Comparison of ENCODE assay signal across 25 mouse cellular contexts in the genomic region with DNA sequence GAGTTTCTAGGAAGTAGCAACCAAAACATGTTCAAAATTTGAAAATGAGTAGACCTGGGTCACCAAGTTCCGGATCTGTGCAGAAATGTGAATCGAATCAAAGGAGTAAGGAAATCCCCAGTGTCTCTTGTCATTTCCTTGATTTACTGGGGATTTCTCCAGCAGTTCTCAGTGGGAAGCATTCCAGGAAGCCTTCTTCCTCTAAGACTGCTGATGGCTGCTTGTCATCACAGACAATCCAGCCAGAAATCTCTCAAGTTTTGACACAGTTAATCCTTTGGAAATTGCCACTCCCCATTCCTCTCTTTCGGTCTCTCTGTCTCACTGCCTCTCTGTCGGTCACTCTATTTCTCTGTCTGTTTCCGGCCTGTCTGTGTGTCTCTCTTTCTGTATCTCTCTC.
DNase-seq lines count a peak whose midpoint lies in the region; ATAC-seq and TF ChIP-seq lines count a peak whose summit lies in the region.
"Had no signal": no experiment of that assay in that cellular context is flagged by ENCODE, and none has a peak within 500 bp of the region (broad histone marks: within the 10 kb centered on the region; RNA-seq: fewer than 3 reads in every experiment).

No protein-coding gene starts in this region.

- no peak overlapping the region for H3K27ac ChIP-seq in limb, embryonic 14.5 days (replicated peaks; ENCODE audit: low read depth, low read length)
- H3K27ac ChIP-seq in limb, embryonic 10.5 days: no peak overlapping the region
- H3K27ac ChIP-seq in stomach, postnatal 0 days (replicated peaks): no peak overlapping the region
- H3K27ac ChIP-seq: embryonic facial prominence, embryonic 13.5 days; forebrain, embryonic 15.5 days; heart, embryonic 15.5 days; hindbrain, embryonic 10.5 days; hindbrain, embryonic 13.5 days; intestine, embryonic 15.5 days had no signal

- H3K9me3 ChIP-seq in limb, embryonic 14.5 days (ENCODE audit: control insufficient read depth, low read length): no peaks in the 10 kb centered on the region
- no peaks in the 10 kb centered on the region for H3K9me3 ChIP-seq in limb, embryonic 10.5 days (replicated peaks)
- no peaks in the 10 kb centered on the region for H3K9me3 ChIP-seq in stomach, postnatal 0 days (ENCODE audit: control insufficient read depth, low read length)
- H3K9me3 ChIP-seq: embryonic facial prominence, embryonic 13.5 days; forebrain, embryonic 15.5 days; heart, embryonic 12.5 days; heart, embryonic 15.5 days; hindbrain, embryonic 10.5 days; hindbrain, embryonic 13.5 days; intestine, embryonic 15.5 days had no signal

- H3K36me3 ChIP-seq in limb, embryonic 14.5 days (ENCODE audit: control insufficient read depth, insufficient read depth, low read length): no peaks in the 10 kb centered on the region
- H3K36me3 ChIP-seq in limb, embryonic 10.5 days: no peaks in the 10 kb centered on the region
- H3K36me3 ChIP-seq in stomach, postnatal 0 days (ENCODE audit: control insufficient read depth, insufficient read depth, low read length): no peaks in the 10 kb centered on the region
- H3K36me3 ChIP-seq: embryonic facial prominence, embryonic 13.5 days; forebrain, embryonic 15.5 days; heart, embryonic 12.5 days; heart, embryonic 15.5 days; hindbrain, embryonic 10.5 days; hindbrain, embryonic 13.5 days; intestine, embryonic 15.5 days had no signal

- WGBS in limb, embryonic 14.5 days: 73% methylated on average over 5 of the region's 5 CpGs
- 86% methylated on average over 5 of the region's 5 CpGs for WGBS in limb, embryonic 10.5 days
- 52% methylated on average over 5 of the region's 5 CpGs for WGBS in stomach, postnatal 0 days

- H3K27me3 ChIP-seq in limb, embryonic 14.5 days (ENCODE audit: control insufficient read depth, insufficient read depth, low read length): no peaks in the 10 kb centered on the region
- H3K27me3 ChIP-seq in limb, embryonic 10.5 days (ENCODE audit: low read depth, poor library complexity, severe bottlenecking): no peaks in the 10 kb centered on the region
- no peaks in the 10 kb centered on the region for H3K27me3 ChIP-seq in stomach, postnatal 0 days (ENCODE audit: control insufficient read depth, insufficient read depth, low read length)
- H3K27me3 ChIP-seq: embryonic facial prominence, embryonic 13.5 days; forebrain, embryonic 15.5 days; heart, embryonic 12.5 days; heart, embryonic 15.5 days; hindbrain, embryonic 13.5 days; intestine, embryonic 15.5 days; Patski had no signal

- no peak for TF ChIP-seq EP300 in stomach, postnatal 0 days (optimal IDR thresholded peaks at IDR 0.05)

- no peak for ATAC-seq in limb, embryonic 14.5 days (ENCODE audit: low FRiP score, low read depth)
- ATAC-seq in stomach, postnatal 0 days (ENCODE audit: low FRiP score, low TSS enrichment): no peak
- ATAC-seq: forebrain, embryonic 15.5 days; hindbrain, embryonic 16.5 days; intestine, embryonic 15.5 days; Patski had no signal

- H3K4me3 ChIP-seq in limb, embryonic 14.5 days (replicated peaks; ENCODE audit: low read length): no peak overlapping the region
- H3K4me3 ChIP-seq in limb, embryonic 10.5 days: no peak overlapping the region
- no peak overlapping the region for H3K4me3 ChIP-seq in stomach, postnatal 0 days (ENCODE audit: low read depth, low read length)
- H3K4me3 ChIP-seq: embryonic facial prominence, embryonic 13.5 days; forebrain, embryonic 15.5 days; heart, embryonic 12.5 days; heart, embryonic 15.5 days; hindbrain, embryonic 10.5 days; hindbrain, embryonic 13.5 days; intestine, embryonic 15.5 days had no signal

- no peak for TF ChIP-seq CTCF in brain, embryonic 14.5 days (IDR thresholded peaks at IDR 0.05; ENCODE audit: borderline replicate concordance, extremely low read depth, insufficient read depth, insufficient read length)
- no peak for TF ChIP-seq CTCF in stomach, postnatal 0 days (IDR thresholded peaks at IDR 0.05; ENCODE audit: low read depth)

- peak; percentile 33 for DNase-seq in limb, embryonic 14.5 days (ENCODE audit: low spot score)
- no peak for DNase-seq in limb, embryonic 10.5 days (ENCODE audit: low spot score)
- DNase-seq in 3T3-L1 (ENCODE audit: low read depth, low spot score) (peak; percentile 74), NIH3T3 (ENCODE audit: low read depth) (peak; percentile 43)
- peak; percentile 21 for DNase-seq in brain, embryonic 14.5 days (ENCODE audit: low read depth)
- no peak for DNase-seq in urinary bladder, postnatal 10 days (ENCODE audit: low spot score)
- DNase-seq in layer of hippocampus, adult 11-12 months (ENCODE audit: low spot score): no peak
- no peak for DNase-seq in stomach, postnatal 0 days (ENCODE audit: low spot score)
- DNase-seq: adrenal gland, adult 8-10 months; adrenal gland, postnatal 25 days; cerebellum, adult 2 months; cerebellum, adult 9-11 months; cerebellum, postnatal 25 days; gastrocnemius, postnatal 10 days; heart, adult 11 months; heart, postnatal 36 days had no signal

- no peak for TF ChIP-seq POLR2A in limb, embryonic 14.5 days (IDR thresholded peaks at IDR 0.05; ENCODE audit: borderline replicate concordance, extremely low read depth, insufficient read depth, insufficient read length)
- no peak for TF ChIP-seq POLR2A in brain, embryonic 14.5 days (IDR thresholded peaks at IDR 0.05; ENCODE audit: borderline replicate concordance, extremely low read depth, insufficient read depth, insufficient read length, poor library complexity, severe bottlenecking)

- H3K4me1 ChIP-seq in limb, embryonic 14.5 days (ENCODE audit: control insufficient read depth, insufficient read depth, low read length): 0 out of 2 replicates have a peak, but pooled peaks cover 3% of the 10 kb centered on the region
- peaks cover 19% of the 10 kb centered on the region for H3K4me1 ChIP-seq in limb, embryonic 10.5 days
- no peaks in the 10 kb centered on the region for H3K4me1 ChIP-seq in stomach, postnatal 0 days (replicated peaks; ENCODE audit: control insufficient read depth, insufficient read depth)
- H3K4me1 ChIP-seq: forebrain, embryonic 15.5 days; heart, embryonic 12.5 days; heart, embryonic 15.5 days; hindbrain, embryonic 13.5 days; intestine, embryonic 15.5 days had no signal

- no peak overlapping the region for H3K4me2 ChIP-seq in limb, embryonic 14.5 days (replicated peaks; ENCODE audit: low read depth, low read length, severe bottlenecking)
- no peak overlapping the region for H3K4me2 ChIP-seq in stomach, postnatal 0 days (replicated peaks; ENCODE audit: low read depth)
- H3K4me2 ChIP-seq: embryonic facial prominence, embryonic 13.5 days; forebrain, embryonic 15.5 days; heart, embryonic 12.5 days; heart, embryonic 15.5 days; hindbrain, embryonic 13.5 days; intestine, embryonic 15.5 days had no signal

- H3K9ac ChIP-seq in limb, embryonic 14.5 days (ENCODE audit: low read depth, low read length, severe bottlenecking): no peak overlapping the region
- no peak overlapping the region for H3K9ac ChIP-seq in stomach, postnatal 0 days (ENCODE audit: low read length)
- H3K9ac ChIP-seq: embryonic facial prominence, embryonic 13.5 days; forebrain, embryonic 15.5 days; heart, embryonic 12.5 days; heart, embryonic 15.5 days; hindbrain, embryonic 13.5 days; intestine, embryonic 15.5 days had no signal

Comparison
In these comparisons a context has a peak if more than half of its experiments do, and no peak if none do; other contexts are left out.
1. DNase-seq: peak in limb, embryonic 14.5 days (single experiment), 3T3-L1 (single experiment), NIH3T3 (single experiment) and brain, embryonic 14.5 days (single experiment); none in limb, embryonic 10.5 days (single experiment), urinary bladder, postnatal 10 days (single experiment), layer of hippocampus, adult 11-12 months (single experiment) and stomach, postnatal 0 days (single experiment).